Mouse (Mus musculus) lung, postnatal 10 days (tissue): ENCODE data around the gene Fbxo31.
"Not testable (repeated sequence)": the region's sequence is repeated elsewhere in the genome, so short reads cannot be mapped to it uniquely, and the experiment has no call there.

Experiments used
- DNase-seq: peaks from one replicate; pipeline ENCODE4 v3.0.0; 2021

Fbxo31 gene

DNA sequence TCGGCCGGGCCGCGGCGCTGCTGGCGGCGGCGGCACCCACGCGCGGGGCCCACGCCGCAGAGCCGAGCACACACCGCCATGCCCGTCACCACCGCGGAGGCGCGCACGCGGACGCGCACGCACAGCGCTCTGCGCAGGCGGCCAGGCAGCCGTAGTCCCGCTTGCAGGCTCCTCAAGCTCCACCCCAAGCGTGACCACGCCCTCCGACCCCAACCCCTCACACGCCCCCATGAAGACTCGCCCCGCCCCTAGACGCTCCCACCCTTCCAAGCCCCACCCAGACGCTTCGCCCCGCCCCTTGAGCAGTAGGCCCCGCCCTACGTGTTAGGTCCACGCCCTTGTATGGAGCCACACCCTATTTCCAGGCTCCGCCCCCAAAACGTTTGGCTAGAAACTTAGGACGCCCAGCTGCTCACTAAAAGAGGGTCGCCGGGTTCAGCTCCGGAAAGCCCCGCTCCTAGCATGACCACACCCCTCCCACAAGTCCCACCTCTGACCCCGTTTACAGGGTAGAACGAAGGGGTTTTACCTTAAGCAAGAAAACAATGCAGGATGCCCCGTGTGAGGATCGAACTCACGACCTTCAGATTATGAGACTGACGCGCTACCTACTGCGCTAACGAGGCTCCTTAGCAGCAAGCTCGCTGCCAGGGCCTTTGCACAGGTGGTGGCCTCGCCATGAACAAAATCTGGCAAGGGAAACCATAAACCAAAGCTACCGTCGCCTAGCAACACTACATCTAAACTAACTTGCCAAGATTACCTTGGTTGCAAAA is at the start of gene Fbxo31:
TSS of gene Fbxo31 (minus strand) at position 131 of the 776 bp plus-strand sequence.
- peak; percentile 96 for DNase-seq

- no peak for DNase-seq
Measured at GRCm38 (mm10) chr8:121623043-121623442, 44.4 kb upstream of the Fbxo31 start.

DNA sequence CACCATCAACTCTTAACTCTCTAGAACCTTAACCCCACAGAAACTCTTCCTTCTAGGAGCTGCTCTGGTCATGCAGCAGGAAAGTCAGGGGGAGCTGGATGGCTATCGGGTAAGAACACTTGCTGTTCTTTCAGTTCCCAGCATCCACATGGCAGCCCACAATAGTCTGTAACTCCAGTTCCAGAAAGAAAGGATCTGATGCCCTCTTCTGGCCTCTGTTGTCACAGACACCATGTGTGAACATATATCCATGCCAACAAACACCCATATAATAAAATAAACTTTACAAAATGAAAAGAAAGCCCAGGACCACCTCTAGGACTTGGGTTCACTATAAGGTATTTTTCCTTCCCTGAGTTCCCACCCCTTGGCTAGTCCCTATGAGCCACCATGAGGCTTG is 43.3 kb upstream of the Fbxo31 start:
- peak; percentile 54 for DNase-seq

- peak; percentile 78 for DNase-seq
Measured at GRCm38 (mm10) chr8:121620801-121621516, 42.4 kb upstream of the Fbxo31 start.

DNA sequence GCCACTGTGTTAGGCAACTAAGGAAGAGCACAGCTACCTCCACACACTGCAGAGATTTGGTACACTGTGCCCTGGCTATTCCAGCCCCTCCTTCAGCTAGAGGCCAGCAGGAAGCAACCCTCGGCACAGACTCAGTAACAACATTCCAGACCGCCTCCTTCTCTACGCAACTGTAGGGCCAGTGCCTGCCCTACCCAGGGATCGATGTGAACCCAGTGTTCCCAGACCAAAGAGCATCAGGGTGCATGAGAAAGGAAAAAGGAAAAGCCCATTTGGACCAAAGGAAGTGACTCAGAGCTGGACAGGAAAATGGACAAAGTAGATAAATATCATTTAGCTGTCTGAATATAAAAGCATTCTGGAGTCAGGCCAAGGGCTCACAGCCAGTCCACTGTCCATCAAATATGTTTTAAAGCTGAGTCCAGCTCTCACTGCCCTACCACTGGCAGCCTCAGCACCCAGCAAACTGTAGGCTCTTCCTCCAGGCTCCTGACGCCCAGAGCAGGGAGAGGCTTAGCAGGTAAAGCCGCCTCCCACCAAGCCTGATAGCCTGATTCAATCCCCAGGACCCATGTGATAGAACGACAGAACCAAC is 40.9 kb upstream of the Fbxo31 start:
- peak; percentile 89 for DNase-seq

DNA sequence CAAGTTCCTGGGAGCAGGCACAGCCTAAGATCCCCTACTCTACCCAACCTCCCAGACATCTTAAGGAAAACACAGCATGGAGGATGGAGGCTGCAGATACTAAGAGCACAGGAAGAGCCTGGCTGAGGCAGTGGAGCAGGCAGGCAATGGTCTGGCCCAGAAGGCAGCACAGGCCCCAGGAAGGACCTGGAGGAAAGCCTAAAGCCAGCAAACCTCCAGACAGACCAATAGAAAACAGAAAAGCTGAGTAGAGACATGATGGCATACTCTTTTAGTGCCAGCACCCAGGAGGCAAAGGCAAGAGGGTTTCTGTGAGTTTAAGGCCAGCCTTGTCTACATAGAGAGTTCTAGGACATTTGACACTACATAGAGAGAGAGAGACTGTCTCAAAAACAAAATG is 34.8 kb upstream of the Fbxo31 start:
- DNase-seq = no peak

GRCm38 (mm10) chr8:121609916-121610315 is 31.3 kb upstream of the Fbxo31 start:
- no peak for DNase-seq

DNA sequence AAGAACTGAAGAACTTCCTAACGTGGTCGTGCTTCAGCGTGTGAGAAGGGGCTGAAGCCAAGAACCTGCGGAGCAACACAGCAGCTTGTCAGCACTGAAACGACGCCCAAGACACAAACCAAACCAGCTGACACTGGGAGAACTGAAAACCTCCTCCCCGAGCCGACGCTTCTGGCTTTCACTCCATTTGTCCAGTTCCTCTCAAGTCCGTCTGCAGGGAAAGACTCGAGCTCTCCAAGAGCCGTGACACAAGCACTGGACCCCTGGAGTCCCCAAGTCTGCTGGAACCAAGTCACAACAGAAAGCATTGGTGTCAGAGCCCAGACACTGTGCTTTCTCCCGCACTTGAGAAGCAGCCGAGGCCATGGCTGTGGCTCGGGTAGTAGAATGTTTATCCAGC is 30.6 kb upstream of the Fbxo31 start:
- DNase-seq = no peak

GRCm38 (mm10) chr8:121607661-121608060 is 29.1 kb upstream of the Fbxo31 start:
- DNase-seq = no peak

DNA sequence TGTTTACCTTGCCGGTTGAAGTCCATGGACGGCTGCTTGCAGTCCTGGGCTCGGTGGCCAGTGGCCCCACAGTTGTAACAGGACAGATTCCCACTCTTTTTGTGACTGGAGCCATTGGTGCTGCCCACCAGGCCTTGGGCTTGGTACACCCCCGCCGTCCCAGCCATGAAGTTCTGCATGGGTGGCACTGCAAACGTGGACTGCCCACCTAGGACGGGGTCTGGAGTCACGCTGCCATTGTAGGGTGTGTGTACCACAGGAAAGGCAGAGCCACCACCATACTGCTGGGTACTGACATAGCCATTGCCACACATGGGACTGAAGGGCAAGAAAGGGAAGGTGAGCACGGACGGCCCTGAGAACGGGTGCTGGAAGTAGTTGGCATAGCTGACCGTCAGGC is 25.2 kb upstream of the Fbxo31 start:
- DNase-seq = no peak

GRCm38 (mm10) chr8:121602860-121603259 is 24.3 kb upstream of the Fbxo31 start:
- DNase-seq = peak; percentile 92

GRCm38 (mm10) chr8:121602411-121602810 is 23.8 kb upstream of the Fbxo31 start:
- DNase-seq = no peak

DNA sequence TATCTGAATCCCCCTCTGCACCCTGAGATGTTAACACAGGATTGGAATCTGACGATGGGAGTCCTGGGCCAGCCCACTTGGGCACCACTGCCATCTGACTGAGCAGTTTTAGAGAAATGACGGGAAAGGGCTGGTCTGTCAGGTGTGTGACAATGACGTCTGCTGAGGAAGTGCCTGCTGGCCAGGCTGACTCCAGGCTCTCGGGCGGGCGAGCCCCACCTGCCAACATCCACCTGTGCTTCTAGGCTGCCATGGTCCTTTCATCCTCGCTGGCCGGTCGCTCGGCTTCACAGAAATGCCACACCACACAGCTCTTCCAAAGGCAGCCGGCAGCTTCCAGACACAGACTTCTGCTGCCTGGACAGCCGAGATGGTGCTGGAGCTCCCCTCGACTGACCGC is 21.2 kb upstream of the Fbxo31 start:
- DNase-seq = no peak

DNA sequence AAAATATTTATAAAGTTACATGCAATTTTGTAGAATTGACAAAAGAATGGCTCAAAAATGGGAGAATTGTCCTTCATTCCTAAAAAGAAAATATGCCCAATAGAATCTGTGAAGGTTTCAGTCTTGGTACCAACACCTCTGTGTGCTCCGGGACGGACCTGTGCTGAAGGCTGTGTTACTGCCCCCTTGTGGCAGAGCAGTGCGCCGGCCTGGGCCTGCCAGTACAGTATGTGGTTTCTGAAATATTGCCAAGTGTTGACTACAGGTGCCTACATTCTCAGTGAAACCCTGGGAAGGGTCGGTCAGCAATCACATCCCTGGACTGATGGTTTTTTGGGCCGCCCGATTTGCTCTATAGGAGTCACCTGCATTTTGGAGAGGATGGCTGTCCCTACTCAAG is 20.3 kb upstream of the Fbxo31 start:
- DNase-seq = peak; percentile 91

GRCm38 (mm10) chr8:121598190-121598589 is 19.6 kb upstream of the Fbxo31 start:
- no peak for DNase-seq

DNA sequence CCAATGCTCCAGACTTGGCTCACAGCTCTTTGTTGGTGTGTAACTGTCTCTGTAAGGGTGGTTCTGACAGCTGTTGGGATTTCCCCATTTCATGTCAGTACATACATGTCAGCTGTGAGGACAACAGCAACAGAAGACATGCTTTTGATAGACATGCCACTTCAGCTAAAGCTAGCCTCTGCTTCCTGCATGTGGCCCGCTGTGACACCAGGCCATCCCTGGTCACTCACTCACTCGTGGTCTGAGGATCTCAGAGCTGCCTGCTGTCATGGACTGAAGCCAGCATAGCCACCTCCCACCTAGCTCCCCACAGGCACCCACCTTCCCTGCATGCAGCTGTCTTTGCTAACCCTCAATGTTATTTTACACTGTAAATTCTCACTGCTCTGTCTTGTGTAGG is 18.9 kb upstream of the Fbxo31 start:
- not testable (repeated sequence) for DNase-seq

GRCm38 (mm10) chr8:121593983-121594382 is 15.4 kb upstream of the Fbxo31 start:
- DNase-seq = peak; percentile 69

DNA sequence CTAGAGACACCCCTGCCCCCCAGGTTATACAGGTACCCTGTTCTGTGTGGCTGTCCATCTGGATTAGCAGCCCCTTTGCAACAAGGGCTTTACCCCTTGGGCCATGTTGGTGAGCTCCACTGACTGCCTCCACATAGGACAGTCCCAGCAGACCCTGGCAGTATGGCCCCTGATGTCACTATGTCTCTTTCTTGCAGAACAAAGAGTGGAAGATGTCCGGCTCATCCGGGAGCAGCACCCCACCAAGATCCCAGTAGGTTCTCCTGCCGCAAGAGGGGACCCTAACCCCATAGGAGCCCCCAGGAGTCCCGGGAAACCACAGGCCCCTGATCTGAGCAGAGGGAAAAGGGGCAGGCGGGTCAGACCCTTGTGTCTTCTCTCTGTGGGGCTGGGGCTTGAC is 14.7 kb upstream of the Fbxo31 start:
- DNase-seq = no peak

DNA sequence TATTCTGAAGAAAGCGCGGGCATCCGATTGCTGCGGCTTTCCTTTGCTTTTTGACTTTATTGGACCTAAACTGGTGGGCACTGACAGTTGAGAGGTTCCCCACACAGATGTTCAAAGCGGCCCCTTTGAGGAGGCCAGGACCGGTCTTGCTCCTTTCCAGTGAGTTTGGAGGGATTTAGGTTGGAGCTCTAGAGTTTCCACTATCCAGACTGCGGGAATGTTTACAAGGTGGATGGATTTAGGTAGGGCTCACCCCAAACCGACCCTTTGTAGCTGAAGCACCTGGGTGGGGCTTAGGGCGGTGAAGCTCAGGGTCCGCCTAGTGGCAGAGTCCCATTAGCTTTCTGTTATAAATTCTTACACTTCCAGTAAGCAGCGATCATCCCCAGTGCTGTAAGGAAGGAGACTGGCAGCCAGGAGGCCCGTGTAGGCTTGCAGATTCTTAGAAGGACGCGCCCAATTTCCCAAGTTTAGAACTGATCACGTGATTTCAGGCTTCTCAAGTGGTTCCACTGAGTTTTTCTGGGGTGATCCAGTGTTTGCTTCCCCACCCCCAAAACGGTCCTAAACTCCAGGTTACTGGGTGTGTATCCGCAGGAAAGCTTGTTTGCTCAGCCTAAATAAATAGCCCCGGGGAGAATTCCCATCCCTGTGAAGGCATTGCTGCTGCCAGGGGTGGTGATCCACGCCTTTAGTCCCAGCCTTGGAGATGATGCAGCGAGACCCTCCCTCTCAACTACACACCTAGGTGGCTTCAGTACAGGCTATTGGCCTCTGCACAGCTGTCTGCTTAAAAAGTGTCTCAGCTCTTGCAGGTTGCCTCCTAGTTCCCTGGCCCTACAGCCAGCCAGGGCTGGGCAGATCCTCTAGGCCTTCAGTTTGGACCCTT is 12.8 kb upstream of the Fbxo31 start:
- peak; percentile 73 for DNase-seq

DNA sequence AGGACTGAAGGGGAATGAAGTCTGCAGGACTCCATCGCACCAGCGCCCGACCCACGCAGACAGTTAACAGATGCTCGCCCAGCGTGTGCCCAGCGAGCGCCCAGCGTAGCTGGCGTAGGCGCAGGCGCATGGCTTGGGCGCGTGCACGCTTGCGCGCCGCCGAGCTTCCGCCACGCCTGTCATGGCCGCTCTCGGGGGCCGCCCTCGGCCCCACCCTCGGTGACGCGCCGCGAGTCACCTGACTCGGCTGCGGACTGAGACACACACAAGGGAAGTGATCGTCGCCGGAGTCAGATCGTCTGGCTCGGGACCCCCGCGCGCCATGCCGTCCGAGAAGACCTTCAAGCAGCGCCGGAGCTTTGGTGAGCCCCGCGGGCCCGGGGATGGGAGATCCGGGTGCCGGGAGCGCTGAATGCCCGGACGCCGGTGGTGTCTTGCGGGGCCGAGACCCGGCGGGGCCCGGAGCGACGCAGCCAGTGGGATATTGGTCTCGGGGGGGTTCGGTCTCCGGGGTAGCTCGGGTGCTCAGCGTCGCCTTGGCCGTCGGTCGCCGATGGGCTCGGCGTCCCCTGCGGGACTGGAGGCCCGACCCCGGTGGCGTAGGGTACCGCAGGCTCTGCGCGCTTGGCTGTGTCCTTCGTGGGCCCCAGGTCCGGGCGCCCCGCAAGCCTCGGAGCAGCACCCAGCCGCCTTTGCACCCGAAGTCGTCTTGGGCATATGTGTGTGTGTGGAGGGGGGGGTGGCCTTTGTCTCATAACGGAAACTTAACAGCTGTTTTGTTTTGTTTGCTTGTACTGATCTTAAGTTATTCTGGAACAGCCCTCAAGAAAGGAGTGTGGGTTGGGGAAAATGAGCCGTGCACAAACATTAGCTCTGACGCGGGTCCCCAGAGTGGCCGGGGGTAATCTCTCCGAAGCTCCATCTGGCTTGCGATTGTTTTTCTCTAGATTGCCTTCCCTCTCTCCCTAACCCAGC is 11.9 kb upstream of the Fbxo31 start, which contains the start of gene Map1lc3b:
TSS of gene Map1lc3b (plus strand) at position 159 of the 975 bp plus-strand sequence.
- peak; percentile 96 for DNase-seq

DNA sequence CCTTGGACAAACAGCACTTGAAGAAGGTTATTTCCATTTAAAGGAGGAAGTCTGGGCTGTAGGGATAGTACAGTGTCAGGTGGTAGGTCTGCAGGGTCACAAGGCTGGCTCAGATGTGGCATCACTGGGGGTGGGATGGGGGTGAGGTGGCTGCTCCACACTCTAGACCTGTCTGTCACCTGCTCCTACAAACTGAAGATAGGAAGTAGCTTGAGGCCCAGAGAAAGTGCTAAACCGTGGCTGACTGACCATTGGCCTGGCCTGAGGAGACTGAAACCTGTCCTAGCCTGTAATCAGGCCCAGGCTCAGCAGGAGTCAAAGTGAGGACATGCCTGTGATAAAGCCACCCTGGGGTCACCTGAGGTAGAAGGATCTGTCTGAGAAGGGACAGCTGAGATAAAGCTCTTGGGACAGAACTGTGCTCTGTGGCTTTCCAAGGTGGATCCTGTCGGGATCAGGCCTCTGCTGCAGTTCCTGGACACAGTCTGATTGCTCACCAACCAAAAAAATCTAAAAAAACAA is 10.7 kb upstream of the Fbxo31 start:
- DNase-seq = no peak
